Mouse (Mus musculus) urinary bladder, postnatal 10 days (tissue): ENCODE results near the gene Olfr229.
"Not testable (repeated sequence)": the region's sequence is repeated elsewhere in the genome, so short reads cannot be mapped to it uniquely, and the experiment has no call there.

ENCODE experiments used
- DNase-seq: peaks from one replicate; pipeline ENCODE4 v3.0.0; 2022; ENCODE audit warnings: low spot score

The Olfr229 gene

DNA sequence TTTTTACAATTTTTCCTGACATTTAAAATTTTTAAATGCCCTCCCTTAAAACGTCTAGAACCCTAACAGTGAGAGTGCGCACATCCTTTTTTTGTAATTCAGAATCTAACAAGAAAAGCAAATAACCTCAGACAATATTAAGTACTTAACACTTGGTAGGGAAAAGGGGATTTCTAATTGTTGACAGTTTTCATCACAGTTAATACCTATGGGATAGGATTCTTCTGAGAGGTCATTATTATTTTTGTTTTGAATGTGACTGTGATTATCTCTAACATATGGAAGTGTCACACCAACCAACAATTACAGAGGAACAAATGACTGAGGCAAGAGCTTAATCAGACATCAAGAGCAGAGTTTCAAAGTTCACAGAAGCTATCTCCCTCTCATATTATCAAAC, at the start of gene Olfr229:
Gene Olfr229, plus strand, starts transcription at position 301 of the 400 bp plus-strand sequence.
- no peak for DNase-seq

DNA sequence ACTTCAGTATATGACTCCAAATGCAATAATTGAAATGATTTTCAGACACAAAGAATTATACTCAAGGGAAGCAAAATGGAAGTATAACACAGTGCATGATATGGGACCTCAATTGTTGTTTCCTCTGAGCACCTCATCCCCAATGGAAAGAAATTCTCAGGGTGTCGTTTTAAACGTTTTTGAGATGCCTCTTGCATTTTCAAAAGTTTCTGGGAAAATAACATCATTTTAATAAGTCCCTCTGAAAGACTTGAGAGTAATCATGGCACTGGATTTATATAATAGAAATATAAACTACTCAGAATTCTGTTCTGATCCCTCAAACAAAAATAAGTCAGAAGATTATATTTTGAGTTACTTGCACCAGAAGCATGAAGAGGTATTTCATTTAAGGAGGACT, 41.0 kb upstream of the Olfr229 start, which contains the start of gene Olfr972:
Gene Olfr972, plus strand, starts transcription at position 301 of the 400 bp plus-strand sequence.
- DNase-seq: no peak

DNA sequence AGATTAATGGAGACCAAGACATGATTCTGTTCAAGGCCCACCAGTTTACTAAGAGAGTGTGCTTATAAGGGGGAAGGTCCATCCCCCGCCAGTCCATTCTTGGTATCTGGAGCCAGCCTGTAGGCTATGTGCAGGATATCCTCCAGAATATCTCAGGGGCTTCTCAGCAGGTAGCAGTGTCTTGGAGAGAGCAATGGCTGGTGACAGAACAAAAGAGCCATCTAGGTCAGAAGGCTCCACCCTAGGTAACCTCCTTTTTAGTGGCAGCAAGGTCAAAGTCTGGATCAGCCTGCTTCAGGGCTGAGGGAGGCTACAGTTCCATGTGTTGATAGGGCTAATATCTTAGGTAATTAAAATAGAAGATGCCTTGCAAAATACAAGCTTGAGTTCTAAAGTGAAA, 35.1 kb upstream of the Olfr229 start:
- not testable (repeated sequence) for DNase-seq

GRCm38 (mm10) chr9:39877541-39878396, 29.4 kb upstream of the Olfr229 start:
- not testable (repeated sequence) for DNase-seq

DNA sequence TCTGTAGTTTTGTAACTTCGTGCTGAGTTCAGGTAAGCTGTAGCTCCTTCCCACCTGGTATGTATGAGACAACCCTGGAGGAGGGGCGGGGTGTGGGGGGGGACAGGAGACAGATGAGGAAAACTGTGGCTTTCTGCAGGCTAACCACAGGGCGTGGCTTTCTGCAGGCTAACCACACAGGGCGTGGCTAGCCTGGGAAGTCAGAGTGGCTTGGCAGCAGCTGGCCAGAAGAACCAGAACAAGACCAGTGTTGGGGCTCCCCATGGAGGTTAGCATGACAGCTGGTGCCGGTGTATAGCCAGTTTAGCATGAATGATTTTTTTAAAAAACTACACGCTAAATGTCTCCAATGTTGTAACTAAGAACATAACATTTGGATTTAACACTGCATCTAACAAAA, 2.0 kb upstream of the Olfr229 start:
- DNase-seq: no peak

DNA sequence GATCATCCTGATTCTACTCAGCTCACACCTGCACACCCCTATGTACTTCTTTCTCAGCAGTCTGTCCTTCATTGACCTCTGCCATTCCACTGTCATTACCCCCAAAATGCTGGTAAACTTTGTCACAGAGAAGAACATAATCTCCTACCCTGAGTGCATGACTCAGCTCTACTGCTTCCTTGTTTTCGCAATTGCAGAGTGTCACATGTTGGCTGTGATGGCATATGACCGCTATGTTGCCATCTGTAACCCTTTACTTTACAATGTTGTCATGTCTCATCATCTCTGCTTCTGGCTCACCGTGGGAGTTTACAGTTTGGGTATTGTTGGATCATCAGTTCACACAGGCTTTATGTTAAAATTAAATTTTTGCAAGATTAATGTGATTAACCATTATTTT, 2.8 kb downstream of the Olfr229 start:
- no peak for DNase-seq

GRCm38 (mm10) chr9:39927975-39928836, 21.1 kb downstream of the Olfr229 start:
- DNase-seq: not testable (repeated sequence)

DNA sequence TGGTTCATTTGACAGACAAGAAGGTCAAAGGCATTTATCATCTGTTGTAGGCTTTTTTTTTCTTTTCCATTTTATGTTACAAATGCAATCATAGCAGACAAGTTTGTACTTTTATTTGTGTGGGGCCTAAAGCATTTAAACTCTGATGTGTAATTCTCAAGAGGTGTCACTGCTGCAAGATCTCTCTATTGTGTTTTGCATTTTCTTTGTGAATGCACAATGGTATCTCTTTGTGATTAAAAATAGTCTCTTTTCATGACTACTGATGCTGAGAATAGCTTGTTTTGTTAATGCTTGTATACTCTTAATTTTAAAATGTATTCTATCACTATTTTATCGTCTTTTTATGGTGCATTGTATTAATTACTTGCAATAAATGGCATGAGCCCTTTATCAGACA, 21.7 kb downstream of the Olfr229 start:
- not testable (repeated sequence) for DNase-seq

DNA sequence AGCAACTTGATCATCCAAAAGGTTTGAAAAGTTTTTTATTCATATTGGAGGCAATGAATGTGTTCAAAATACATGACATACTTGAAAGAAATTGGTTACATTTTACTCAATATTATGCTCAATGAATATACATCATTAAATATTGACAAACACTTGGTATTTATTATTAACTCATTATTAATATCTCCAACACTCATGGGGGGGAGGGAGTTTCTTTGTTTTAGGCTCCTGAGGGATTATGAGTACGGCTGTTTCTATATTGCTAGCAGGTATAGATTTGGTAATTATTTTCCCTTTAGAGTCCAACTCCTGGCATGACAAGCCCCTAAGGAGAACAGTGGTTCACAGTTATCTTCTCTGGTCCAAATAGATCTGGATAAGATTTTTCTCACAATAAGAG, 30.1 kb downstream of the Olfr229 start, which contains the start of gene Olfr974:
Gene Olfr974, plus strand, starts transcription at position 301 of the 400 bp plus-strand sequence.
- no peak for DNase-seq

GRCm38 (mm10) chr9:39951946-39952345, 44.8 kb downstream of the Olfr229 start, which contains the start of gene Olfr975:
Olfr975 (minus strand) TSS chr9:39952046.
- DNase-seq: no peak

GRCm38 (mm10) chr9:39961033-39961432, 53.9 kb downstream of the Olfr229 start, which contains the start of gene Olfr976:
Olfr976 (minus strand) TSS chr9:39961133.
- not testable (repeated sequence) for DNase-seq
